Mouse (Mus musculus) layer of hippocampus, postnatal 10 days (tissue): ENCODE results near the gene Cnmd. TPM values are rescaled to one million over a fixed set of nuclear protein-coding genes. Genes with fewer than 3 reads are reported as not detected.

Experiments used
- total RNA-seq, 2 experiments: library from RNA; stranded (reverse); gene quantifications; 2 replicates each; pipeline ENCODE4 v1.2.3; 2021

The Cnmd gene
- total RNA-seq, 2 experiments from 2014 or later: 2.5 to 3.0 TPM

Other genes starting within 250 kb of the Cnmd start
- gene Kbtbd7, start 235.7 kb downstream of the Cnmd start, total RNA-seq: 10 to 100 TPM; 35.5 to 39.9 TPM
- gene Kbtbd6, start 210.3 kb downstream of the Cnmd start, total RNA-seq: 1 to 10 TPM; 1.5 to 1.6 TPM
- 1 to 10 TPM; 6.0 to 6.1 TPM for gene Elf1, start 181.0 kb downstream of the Cnmd start, total RNA-seq
- gene Wbp4, start 180.7 kb downstream of the Cnmd start, total RNA-seq: 10 to 100 TPM; 49.7 to 51.2 TPM
- gene Sugt1, start 74.5 kb downstream of the Cnmd start, total RNA-seq: 10 to 100 TPM; 89.6 to 95.4 TPM
- gene Pcdh8, start 109.1 kb upstream of the Cnmd start, total RNA-seq: 10 to 100 TPM; 74.9 to 78.2 TPM